Mouse (Mus musculus) heart, adult 2 months (tissue): ENCODE measurements around the gene Eps15l1. TPM values are rescaled to one million over a fixed set of nuclear protein-coding genes. Genes with fewer than 3 reads are reported as not detected.

Source experiments
- DNase-seq, 2 experiments: peaks; one replicate each; pipeline ENCODE4 v3.0.0; 2021
- H3K27ac ChIP-seq: fragments of 200-600 bp; 2 replicates; pipeline ENCODE4 v1.8.1; 2022
- H3K27me3 ChIP-seq: fragments of 200-500 bp; 2 replicates; pipeline ENCODE4 v1.6.1; 2012; ENCODE audit warnings: mild to moderate bottlenecking, low read length, inconsistent platforms, mixed read lengths; ENCODE audit not compliant: control insufficient read depth, insufficient read depth
- H3K36me3 ChIP-seq: fragments of 200-500 bp; 2 replicates; pipeline ENCODE4 v1.6.1; 2012; ENCODE audit warnings: low read length, inconsistent platforms; ENCODE audit not compliant: control insufficient read depth, insufficient read depth
- H3K4me1 ChIP-seq: fragments of 200-500 bp; 2 replicates; pipeline ENCODE4 v1.6.1; 2011; ENCODE audit warnings: low read length; ENCODE audit not compliant: control insufficient read depth, insufficient read depth
- H3K4me3 ChIP-seq: fragments of 200-600 bp; 2 replicates; pipeline ENCODE4 v1.8.1; 2022
- H3K79me2 ChIP-seq: fragments of 200-500 bp; replicated peaks from 2 replicates; pipeline ENCODE4 v1.6.1; 2012; ENCODE audit warnings: mild to moderate bottlenecking, inconsistent platforms, low read length, moderate library complexity, mixed read lengths; ENCODE audit not compliant: control insufficient read depth, insufficient read depth
- H3K9ac ChIP-seq: fragments of 200-500 bp; 2 replicates; pipeline ENCODE4 v1.6.1; 2012; ENCODE audit warnings: low read depth, mild to moderate bottlenecking, control low read depth, inconsistent platforms, low read length, mixed read lengths
- CTCF ChIP-seq: fragments of 200-600 bp; IDR thresholded peaks from 2 replicates; pipeline ENCODE4 v1.8.1; 2022; ENCODE audit warnings: antibody characterized with exemption, mild to moderate bottlenecking, moderate library complexity
- EP300 ChIP-seq: fragments of 200-500 bp; IDR thresholded peaks from 2 replicates; pipeline ENCODE4 v1.6.1; 2011; ENCODE audit warnings: low read depth, low read length, control low read depth; ENCODE audit not compliant: insufficient read depth
- POLR2A ChIP-seq: fragments of 200-500 bp; IDR thresholded peaks from 2 replicates; pipeline ENCODE4 v1.6.1; 2011; ENCODE audit warnings: mild to moderate bottlenecking, low read depth, low read length, control low read depth; ENCODE audit not compliant: insufficient read depth
- whole genome bisulfite sequencing: fragments of 180-500 bp; shearing (Covaris S2); methylation state at CpG from one replicate; pipeline ENCODE4 v1.1.7; 2018; 5-methylcytosine and 5-hydroxymethylcytosine counted together
- intact Hi-C: fragments of 180-260 bp; cut with DNase I; formaldehyde crosslinking; loops from one replicate; pipeline ENCODE4 v1.15.1; 2025
- polyA plus RNA-seq: library from polyadenylated mRNA; depleted of rRNA; stranded (reverse); fragments of >200 nt; gene quantifications from 2 replicates; pipeline ENCODE4 v1.2.3, GENCODE M21; 2012
- total RNA-seq, 2 experiments: library from RNA; stranded (reverse); gene quantifications; 2 replicates each; pipeline ENCODE4 v1.2.3; 2021

The Eps15l1 gene
- total and polyA plus RNA-seq, 3 experiments: 34.0 to 39.6 (median 36.2) TPM

GRCm38 (mm10) chr8:72422926-72423325, 1.7 kb upstream of the Eps15l1 start:
- no peak overlapping the region for H3K27ac ChIP-seq
- H3K9ac ChIP-seq: no peak overlapping the region
- no peaks in the 10 kb centered on the region for H3K27me3 ChIP-seq
- TF ChIP-seq CTCF (peak; percentile 56), POLR2A (no peak)
- intact Hi-C loops: loop anchor here (5.0 kb wide), 2 partner anchors 69 to 124 kb away; partner anchors contain the start of genes Med26 and Slc35e1
- peaks cover 11% of the 10 kb centered on the region for H3K4me1 ChIP-seq
- WGBS: 51% methylated on average over 1 of the region's 1 CpGs
- no peak for DNase-seq
- peaks cover 3% of the 10 kb centered on the region; the same call in 1 of the 2 replicates for H3K36me3 ChIP-seq
- H3K79me2 ChIP-seq: peaks cover 5% of the 10 kb centered on the region
- no peak overlapping the region for H3K4me3 ChIP-seq

GRCm38 (mm10) chr8:72420571-72421361, 494 bp downstream of the Eps15l1 start:
- Histone ChIP-seq H3K27ac (peak overlapping the region; percentile 96), H3K79me2 (peaks cover 5% of the 10 kb centered on the region), H3K36me3 (peaks cover 3% of the 10 kb centered on the region; the same call in 1 of the 2 replicates), H3K4me1 (peaks cover 28% of the 10 kb centered on the region), H3K9ac (peak overlapping the region; percentile 85), H3K4me3 (peak overlapping the region; percentile 97), H3K27me3 (no peaks in the 10 kb centered on the region)
- WGBS: 1% methylated on average over 66 of the region's 73 CpGs
- intact Hi-C loops: loop anchor here (2.0 to 5.0 kb wide), 3 partner anchors 24 to 127 kb away; partner anchors contain the start of genes Med26 and Slc35e1
- DNase-seq: peak; percentile 58 to 65
- TF ChIP-seq CTCF (no peak), POLR2A (no peak), EP300 (no peak)

DNA sequence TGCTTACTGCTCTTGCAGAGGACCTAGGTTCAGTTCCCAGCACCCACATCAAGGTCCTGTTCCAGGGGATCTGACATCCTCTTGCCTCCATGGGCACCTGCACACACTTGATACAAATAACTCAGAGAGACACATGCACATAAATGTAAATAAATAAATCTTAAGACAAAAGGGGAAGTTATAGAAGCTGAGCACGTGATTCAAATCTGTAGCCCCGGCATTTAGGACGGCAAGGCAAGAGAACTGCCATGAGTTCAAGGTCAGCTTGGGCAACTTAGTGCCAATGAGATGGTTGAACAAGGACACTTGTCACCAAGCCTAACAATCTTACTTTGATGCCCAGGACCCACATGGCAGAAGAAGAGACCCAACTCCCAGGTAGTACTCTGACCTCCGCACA, 3.2 kb downstream of the Eps15l1 start:
- WGBS: 84% methylated on average over 4 of the region's 4 CpGs
- peaks cover 9% of the 10 kb centered on the region for H3K79me2 ChIP-seq
- H3K4me1 ChIP-seq: peaks cover 38% of the 10 kb centered on the region
- no peak overlapping the region for H3K4me3 ChIP-seq
- no peak overlapping the region for H3K9ac ChIP-seq
- no peak for TF ChIP-seq POLR2A
- TF ChIP-seq EP300: no peak
- intact Hi-C loops: no loop called here
- peaks cover 3% of the 10 kb centered on the region; the same call in 1 of the 2 replicates for H3K36me3 ChIP-seq
- H3K27me3 ChIP-seq: no peaks in the 10 kb centered on the region
- no peak overlapping the region for H3K27ac ChIP-seq
- DNase-seq: no peak

DNA sequence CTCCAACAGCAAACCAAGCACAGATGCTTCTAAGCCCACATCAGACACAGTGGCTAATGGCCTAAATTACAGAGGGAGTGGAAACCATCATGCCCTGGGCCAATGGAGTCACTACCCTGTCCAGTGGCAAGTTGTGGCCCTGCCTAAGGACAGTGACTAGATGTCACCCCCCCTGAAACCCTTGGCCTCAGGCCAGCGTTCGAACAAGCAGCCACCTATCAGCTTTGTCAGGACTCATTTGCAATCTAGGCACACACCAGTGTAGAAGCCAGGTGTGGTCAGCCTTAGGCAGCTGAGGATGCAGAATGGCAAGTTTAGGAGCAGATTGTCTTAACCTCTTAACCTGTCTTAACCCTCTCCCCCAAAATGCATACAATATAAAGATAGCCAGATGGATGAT, 6.0 kb downstream of the Eps15l1 start:
- Histone ChIP-seq H3K9ac (no peak overlapping the region), H3K36me3 (peaks cover 6% of the 10 kb centered on the region), H3K27ac (no peak overlapping the region; the same call in 1 of the 2 replicates), H3K4me1 (peaks cover 53% of the 10 kb centered on the region), H3K79me2 (peaks cover 15% of the 10 kb centered on the region), H3K27me3 (no peaks in the 10 kb centered on the region), H3K4me3 (no peak overlapping the region)
- TF ChIP-seq POLR2A: no peak
- no peak for TF ChIP-seq CTCF
- no peak for TF ChIP-seq EP300
- DNase-seq: no peak
- intact Hi-C loops: no loop called here
- WGBS: 30% methylated on average over 2 of the region's 2 CpGs

- peaks cover 13% of the 10 kb centered on the region for H3K79me2 ChIP-seq
- H3K27ac ChIP-seq: no peak overlapping the region
- intact Hi-C loops: no loop called here
- H3K4me1 ChIP-seq: peaks cover 52% of the 10 kb centered on the region
- no peak for TF ChIP-seq EP300
- no peak for TF ChIP-seq POLR2A
- TF ChIP-seq CTCF: no peak
- no peaks in the 10 kb centered on the region for H3K27me3 ChIP-seq
- 52% methylated on average over 7 of the region's 7 CpGs for WGBS
- H3K9ac ChIP-seq: no peak overlapping the region
- no peak for DNase-seq
- H3K4me3 ChIP-seq: no peak overlapping the region
- H3K36me3 ChIP-seq: peaks cover 7% of the 10 kb centered on the region
Observed at GRCm38 (mm10) chr8:72413839-72414238, 7.4 kb downstream of the Eps15l1 start.

- H3K27ac ChIP-seq: no peak overlapping the region
- peaks cover 12% of the 10 kb centered on the region for H3K36me3 ChIP-seq
- H3K9ac ChIP-seq: no peak overlapping the region
- H3K79me2 ChIP-seq: peaks cover 14% of the 10 kb centered on the region
- H3K4me3 ChIP-seq: no peak overlapping the region
- peaks cover 34% of the 10 kb centered on the region for H3K4me1 ChIP-seq
- no peak for DNase-seq
- TF ChIP-seq EP300 (no peak), POLR2A (no peak), CTCF (no peak)
- no peaks in the 10 kb centered on the region for H3K27me3 ChIP-seq
- 33% methylated on average over 3 of the region's 3 CpGs for WGBS
- intact Hi-C loops: no loop called here
Observed at GRCm38 (mm10) chr8:72409443-72409842, 11.8 kb downstream of the Eps15l1 start.
